Mouse (Mus musculus): ENCODE measurements around the gene Kcnq4. TPM values are rescaled to one million over a fixed set of nuclear protein-coding genes. Genes with fewer than 3 reads are reported as not detected.
A peak's percentile ranks its signal among the peaks of the same experiment; 100 is the strongest.

Kcnq4 gene
- total RNA-seq, 2 experiments from 2014 or later = 1.5 to 1.9 TPM

- DNase-seq = peak; percentile 17 to 31
Measured at GRCm38 (mm10) chr4:120725516-120726090, 22.8 kb downstream of the Kcnq4 start.

- no peak for DNase-seq
Measured at GRCm38 (mm10) chr4:120721574-120721973, 26.8 kb downstream of the Kcnq4 start.

GRCm38 (mm10) chr4:120719152-120719551 lies 29.3 kb downstream of the Kcnq4 start:
- DNase-seq = no peak

- DNase-seq = no peak
Measured at GRCm38 (mm10) chr4:120717591-120717990, 30.8 kb downstream of the Kcnq4 start.

GRCm38 (mm10) chr4:120716765-120717164 lies 31.6 kb downstream of the Kcnq4 start:
- no peak for DNase-seq

GRCm38 (mm10) chr4:120716141-120716571 lies 32.3 kb downstream of the Kcnq4 start:
- peak; percentile 44 to 68 for DNase-seq

- DNase-seq = no peak
Measured at GRCm38 (mm10) chr4:120713856-120714497, 34.4 kb downstream of the Kcnq4 start.

- no peak for DNase-seq
Measured at GRCm38 (mm10) chr4:120713021-120713420, 35.4 kb downstream of the Kcnq4 start.

GRCm38 (mm10) chr4:120712236-120712635 lies 36.2 kb downstream of the Kcnq4 start:
- no peak for DNase-seq

- DNase-seq = no peak
Measured at GRCm38 (mm10) chr4:120702511-120702910, 45.9 kb downstream of the Kcnq4 start.

- no peak for DNase-seq
Measured at GRCm38 (mm10) chr4:120702056-120702455, 46.4 kb downstream of the Kcnq4 start.

GRCm38 (mm10) chr4:120701180-120701579 lies 47.2 kb downstream of the Kcnq4 start:
- DNase-seq = peak in 1 of 2 experiments; percentile 54

GRCm38 (mm10) chr4:120697799-120698484 lies 50.5 kb downstream of the Kcnq4 start:
- no peak for DNase-seq

- DNase-seq = no peak
Measured at GRCm38 (mm10) chr4:120697353-120697752, 51.1 kb downstream of the Kcnq4 start.

- DNase-seq = peak; percentile 55 to 75
Measured at GRCm38 (mm10) chr4:120692717-120693116, 55.7 kb downstream of the Kcnq4 start.

- DNase-seq = no peak
Measured at GRCm38 (mm10) chr4:120689317-120689716, 59.1 kb downstream of the Kcnq4 start.

GRCm38 (mm10) chr4:120687282-120687681 lies 61.1 kb downstream of the Kcnq4 start:
- no peak for DNase-seq

GRCm38 (mm10) chr4:120683278-120683997 lies 65.0 kb downstream of the Kcnq4 start:
- DNase-seq = no peak

GRCm38 (mm10) chr4:120682168-120682567 lies 66.2 kb downstream of the Kcnq4 start:
- DNase-seq = peak; percentile 43 to 75

- DNase-seq = peak in 1 of 2 experiments; percentile 59
Measured at GRCm38 (mm10) chr4:120680953-120681352, 67.5 kb downstream of the Kcnq4 start.

GRCm38 (mm10) chr4:120675640-120676039 lies 72.8 kb downstream of the Kcnq4 start:
- no peak for DNase-seq

- DNase-seq = no peak
Measured at GRCm38 (mm10) chr4:120674775-120675451, 73.5 kb downstream of the Kcnq4 start.

All from heart, adult 18-20 months (tissue).